In genomic region chr1:36307121-36307494, GRCm38 (mm10) we compare ENCODE assay signal across 8 mouse cellular contexts. TPM values are rescaled to one million over a fixed set of nuclear protein-coding genes. Genes with fewer than 3 reads are reported as not detected.
DNase-seq lines count a peak whose midpoint lies in the region; ATAC-seq and TF ChIP-seq lines count a peak whose summit lies in the region.

No protein-coding gene starts in this region.

- peaks cover 24% of the 10 kb centered on the region for H3K4me1 ChIP-seq in forebrain, embryonic 12.5 days
- peaks cover 33% of the 10 kb centered on the region for H3K4me1 ChIP-seq in forebrain, embryonic 10.5 days
- 0 out of 2 replicates have a peak, but pooled peaks cover 9% of the 10 kb centered on the region for H3K4me1 ChIP-seq in lung, embryonic 14.5 days (ENCODE audit: insufficient read depth)
- H3K4me1 ChIP-seq in lung, adult 2 months (ENCODE audit: control insufficient read depth, insufficient read depth, low read length): peaks cover 14% of the 10 kb centered on the region
- peaks cover 25% of the 10 kb centered on the region for H3K4me1 ChIP-seq in limb, embryonic 12.5 days (replicated peaks)

- H3K9me3 ChIP-seq in forebrain, embryonic 12.5 days: no peaks in the 10 kb centered on the region
- no peaks in the 10 kb centered on the region for H3K9me3 ChIP-seq in forebrain, embryonic 10.5 days
- H3K9me3 ChIP-seq in lung, embryonic 14.5 days (ENCODE audit: low read depth, low read length): no peaks in the 10 kb centered on the region
- no peaks in the 10 kb centered on the region for H3K9me3 ChIP-seq in limb, embryonic 12.5 days

- no peak overlapping the region for H3K27ac ChIP-seq in forebrain, embryonic 12.5 days
- no peak overlapping the region for H3K27ac ChIP-seq in forebrain, embryonic 10.5 days
- H3K27ac ChIP-seq in lung, embryonic 14.5 days (ENCODE audit: low read depth): no peak overlapping the region
- H3K27ac ChIP-seq in limb, embryonic 12.5 days: no peak overlapping the region

- no peak for DNase-seq in forebrain, embryonic 10.5 days (ENCODE audit: extremely low spot score, low spot score)
- DNase-seq in lung, embryonic 14.5 days: no peak
- no peak for DNase-seq in lung, adult 2 months
- no peak for DNase-seq in urinary bladder, postnatal 36 days (ENCODE audit: low spot score in 2 of 2)
- no peak for DNase-seq in layer of hippocampus, adult 18-20 months (ENCODE audit: low spot score in 2 of 2)

- peaks cover 46% of the 10 kb centered on the region for H3K27me3 ChIP-seq in forebrain, embryonic 12.5 days
- peaks cover 57% of the 10 kb centered on the region for H3K27me3 ChIP-seq in forebrain, embryonic 10.5 days (ENCODE audit: poor library complexity, severe bottlenecking)
- peaks cover 3% of the 10 kb centered on the region; the same call in 1 of the 2 replicates for H3K27me3 ChIP-seq in lung, embryonic 14.5 days (ENCODE audit: insufficient read depth, low read length)
- peaks cover 39% of the 10 kb centered on the region for H3K27me3 ChIP-seq in limb, embryonic 12.5 days

- H3K4me2 ChIP-seq in forebrain, embryonic 12.5 days: no peak overlapping the region
- H3K4me2 ChIP-seq in lung, embryonic 14.5 days: 0 out of 2 replicates have a peak overlapping the region, but pooled peaks have one; percentile 93
- H3K4me2 ChIP-seq in limb, embryonic 12.5 days: no peak overlapping the region; the same call in 1 of the 2 replicates

- no peak overlapping the region for H3K9ac ChIP-seq in forebrain, embryonic 12.5 days
- H3K9ac ChIP-seq in lung, embryonic 14.5 days: no peak overlapping the region
- H3K9ac ChIP-seq in limb, embryonic 12.5 days (replicated peaks): no peak overlapping the region

- ATAC-seq in forebrain, embryonic 12.5 days (ENCODE audit: low FRiP score): peak; percentile 24
- no peak; the same call in 1 of the 2 replicates for ATAC-seq in lung, embryonic 14.5 days (ENCODE audit: insufficient read depth)
- peak; percentile 4; the same call in 1 of the 2 replicates for ATAC-seq in limb, embryonic 12.5 days (ENCODE audit: insufficient number of reproducible peaks, insufficient read depth, low FRiP score, low TSS enrichment, low read depth)
- peak; percentile 4; the same call in 1 of the 2 replicates for ATAC-seq in monocyte, adult 5-6 weeks (replicated peaks; ENCODE audit: insufficient number of reproducible peaks, low FRiP score, low TSS enrichment, poor library complexity, severe bottlenecking)

- 69% methylated on average over 7 of the region's 7 CpGs for WGBS in forebrain, embryonic 12.5 days
- 72% methylated on average over 7 of the region's 7 CpGs for WGBS in forebrain, embryonic 10.5 days
- 64% methylated on average over 7 of the region's 7 CpGs for WGBS in lung, embryonic 14.5 days
- WGBS in lung, adult 2 months: 59% methylated on average over 7 of the region's 7 CpGs
- 69% methylated on average over 7 of the region's 7 CpGs for WGBS in limb, embryonic 12.5 days

- TF ChIP-seq CTCF in lung, embryonic 14.5 days (IDR thresholded peaks at IDR 0.05; ENCODE audit: low read depth): no peak
- TF ChIP-seq CTCF in lung, adult 2 months (IDR thresholded peaks at IDR 0.05; ENCODE audit: insufficient read depth, low read length): no peak

- no peak overlapping the region for H3K4me3 ChIP-seq in forebrain, embryonic 12.5 days (replicated peaks)
- H3K4me3 ChIP-seq in forebrain, embryonic 10.5 days: no peak overlapping the region; the same call in 1 of the 2 replicates
- no peak overlapping the region for H3K4me3 ChIP-seq in lung, embryonic 14.5 days (ENCODE audit: low read depth, low read length)
- no peak overlapping the region for H3K4me3 ChIP-seq in lung, adult 2 months (replicated peaks; ENCODE audit: extremely low read depth, low read depth, low read length)
- H3K4me3 ChIP-seq in limb, embryonic 12.5 days (replicated peaks): no peak overlapping the region

- no peak for TF ChIP-seq POLR2A in lung, adult 2 months (IDR thresholded peaks at IDR 0.05; ENCODE audit: borderline replicate concordance, extremely low read depth, low read depth, low read length)

- no peaks in the 10 kb centered on the region for H3K36me3 ChIP-seq in forebrain, embryonic 12.5 days (replicated peaks)
- no peaks in the 10 kb centered on the region for H3K36me3 ChIP-seq in forebrain, embryonic 10.5 days (replicated peaks)
- no peaks in the 10 kb centered on the region for H3K36me3 ChIP-seq in lung, embryonic 14.5 days (ENCODE audit: insufficient read depth)
- no peaks in the 10 kb centered on the region for H3K36me3 ChIP-seq in limb, embryonic 12.5 days

RNA-seq across cellular contexts. Expression of gene Arid5a, which starts 0.4 kb away (rescaled TPM):
- 2.0 and 2.1 TPM in 2 replicates for polyA plus RNA-seq in forebrain, embryonic 12.5 days (2016; fragmentation: Nextera tagmentation; extraction: Ambion mirVana)
- 2.9 TPM in 2 replicates for polyA plus RNA-seq in forebrain, embryonic 10.5 days (2016; fragmentation: Nextera tagmentation; extraction: Ambion mirVana)
- polyA plus RNA-seq in lung, embryonic 14.5 days (2014; fragmentation: Nextera tagmentation; extraction: Ambion mirVana): 5.4 and 6.6 TPM in 2 replicates
- polyA plus RNA-seq in lung, adult 2 months (2012; rRNA removed): 11.2 and 13.8 TPM in 2 replicates
- 4.5 and 4.9 TPM in 2 replicates for polyA plus RNA-seq in limb, embryonic 12.5 days (2016; fragmentation: Nextera tagmentation; extraction: Ambion mirVana)
- total RNA-seq in monocyte, adult 5-6 weeks (2017): 47.3 to 80.2 TPM (median 65.0 TPM) in 3 replicates
- 10 to 100 TPM; 15.2 to 16.4 TPM for total RNA-seq in layer of hippocampus, adult 18-20 months (2021)

RNA-seq across cellular contexts. Expression of gene Neurl3, which starts 32.6 kb away (rescaled TPM):
- polyA plus RNA-seq in forebrain, embryonic 12.5 days (2016; fragmentation: Nextera tagmentation; extraction: Ambion mirVana): 0.34 and 0.45 TPM in 2 replicates
- polyA plus RNA-seq in forebrain, embryonic 10.5 days (2016; fragmentation: Nextera tagmentation; extraction: Ambion mirVana): 0.32 and 0.37 TPM in 2 replicates
- 2.6 and 4.5 TPM in 2 replicates for polyA plus RNA-seq in lung, embryonic 14.5 days (2014; fragmentation: Nextera tagmentation; extraction: Ambion mirVana)
- 23.5 and 26.4 TPM in 2 replicates for polyA plus RNA-seq in lung, adult 2 months (2012; rRNA removed)
- 0.55 and 0.74 TPM in 2 replicates for polyA plus RNA-seq in limb, embryonic 12.5 days (2016; fragmentation: Nextera tagmentation; extraction: Ambion mirVana)
- 315 to 366 TPM (median 360 TPM) in 3 replicates for total RNA-seq in monocyte, adult 5-6 weeks (2017)
- total RNA-seq in layer of hippocampus, adult 18-20 months (2021): under 1 TPM; 0.53 to 0.77 TPM
